Mouse (Mus musculus) layer of hippocampus, adult 6 months (tissue): ENCODE data around the gene 4930523C07Rik. TPM values are rescaled to one million over a fixed set of nuclear protein-coding genes. Genes with fewer than 3 reads are reported as not detected.

ENCODE experiments used
- long read RNA-seq, 2 experiments: library from polyadenylated mRNA; unstranded; transcript quantifications; one replicate each; pipeline ENCODE4 v2.0.0; 2019 to 2020
- polyA plus RNA-seq: library from polyadenylated mRNA; unstranded; fragments of <200 nt; fragmentation: Nextera tagmentation; gene quantifications from 2 replicates; pipeline ENCODE4 v1.2.3, GENCODE M21; 2021

Gene 4930523C07Rik
- 2.6 and 4.6 TPM in 2 replicates for polyA plus RNA-seq
- long read RNA-seq, experiment 1, full-length matches to known transcripts, result 5 of 7 reads
- long read RNA-seq, experiment 1, partial matches to known transcripts, result 0 of 7 reads
- long read RNA-seq, experiment 1, other reads (novel, unspliced or antisense), result 2 of 7 reads
- long read RNA-seq, experiment 2, full-length matches to known transcripts, result 2 of 5 reads
- long read RNA-seq, experiment 2, partial matches to known transcripts, result 0 of 5 reads
- long read RNA-seq, experiment 2, other reads (novel, unspliced or antisense), result 3 of 5 reads

DNA sequence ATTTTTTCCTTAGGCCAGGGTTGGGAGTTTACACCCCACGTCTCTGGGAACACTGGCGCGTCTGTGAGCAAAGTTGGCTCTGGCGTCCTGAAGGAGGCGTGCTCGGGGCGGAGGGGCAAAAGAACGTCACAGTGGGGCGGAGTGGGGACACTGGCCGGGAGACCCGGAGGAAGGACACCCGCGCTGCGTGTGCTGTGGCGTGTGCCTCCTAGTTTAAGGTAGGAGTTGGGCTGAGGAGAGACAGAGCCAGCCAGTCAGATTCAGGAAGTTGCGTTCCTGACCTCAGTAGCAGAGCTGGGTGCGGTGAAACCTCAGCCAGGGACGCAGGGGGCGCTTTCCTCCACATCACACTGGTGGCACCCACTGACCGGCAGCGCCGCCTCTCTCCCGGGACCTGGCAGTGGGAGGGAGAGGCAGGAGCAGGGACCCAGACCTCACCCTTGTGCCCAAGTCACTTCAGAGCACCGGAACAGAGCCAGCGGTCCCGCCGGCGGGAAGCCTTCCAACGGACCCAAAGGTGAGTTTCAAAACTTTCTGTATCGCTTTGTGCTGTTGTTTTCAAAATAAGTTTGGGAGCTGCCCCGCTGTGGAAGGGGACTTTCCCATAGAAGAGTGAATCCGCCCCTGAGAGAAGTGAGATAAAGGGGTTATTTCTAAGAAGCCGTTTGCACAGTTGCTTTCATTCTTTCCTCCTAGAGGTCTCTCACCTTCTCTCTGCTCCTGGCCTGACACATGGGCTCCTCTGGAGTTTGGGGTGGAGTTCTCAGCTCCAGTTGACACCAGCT is at the start of gene 4930523C07Rik:
TSS of gene 4930523C07Rik (plus strand) at position 146 of the 785 bp plus-strand sequence.

Other genes with a start within 250 kb of the 4930523C07Rik start
- not detected in 2 replicates for gene Tnn, start 109.2 kb downstream of the 4930523C07Rik start, polyA plus RNA-seq
- gene Mrps14, start 150.8 kb downstream of the 4930523C07Rik start, polyA plus RNA-seq, result 303 and 345 TPM in 2 replicates
- 189 and 208 TPM in 2 replicates for gene Cacybp, start 168.5 kb downstream of the 4930523C07Rik start, polyA plus RNA-seq